Mouse (Mus musculus): ENCODE data around the gene Duox1.

GRCm38 (mm10) chr2:122298096-122298499 is 17.4 kb upstream of the Duox1 start, which contains the start of gene Duox2:
- TF ChIP-seq CTCF (IDR thresholded peaks at IDR 0.05; ENCODE audit: low read depth, low read length): no peak
- TF ChIP-seq POLR2AphosphoS5 (IDR thresholded peaks at IDR 0.05; ENCODE audit: insufficient replicate concordance, low read depth, low read length): no peak
- TF ChIP-seq TAL1 (conservative IDR thresholded peaks at IDR 0.05; ENCODE audit: low read depth, low read length): no peak
- TF ChIP-seq GATA2 (IDR thresholded peaks at IDR 0.05; ENCODE audit: borderline replicate concordance, low read depth, low read length): no peak
- no peak for TF ChIP-seq GATA1 (IDR thresholded peaks at IDR 0.05; ENCODE audit: borderline replicate concordance, low read length)

Measured in G1E (cell line).